In the genomic region with DNA sequence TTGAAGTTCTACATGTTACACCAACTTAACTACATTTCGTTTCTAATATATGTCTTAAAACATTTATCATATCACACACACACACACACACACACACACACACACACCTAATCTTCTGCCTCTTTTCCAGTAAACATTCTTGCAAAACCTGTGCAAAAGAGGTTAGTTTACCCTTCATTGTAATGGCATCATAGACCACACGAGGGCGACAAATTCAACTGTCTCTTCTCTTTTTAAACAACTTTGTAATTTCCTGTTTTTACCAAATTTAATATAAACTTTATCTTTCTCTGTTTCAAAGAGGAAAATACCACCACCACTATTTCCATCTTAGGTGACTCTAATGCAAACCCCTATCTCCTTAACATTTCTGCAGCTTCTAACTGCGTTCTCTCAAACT, we compare ENCODE assay signal across 9 mouse cellular contexts.
DNase-seq lines count a peak whose midpoint lies in the region; ATAC-seq and TF ChIP-seq lines count a peak whose summit lies in the region.
"Had no signal": no experiment of that assay in that cellular context is flagged by ENCODE, and none has a peak within 500 bp of the region (broad histone marks: within the 10 kb centered on the region; RNA-seq: fewer than 3 reads in every experiment).

No protein-coding gene starts in this region.

- H3K4me2 ChIP-seq in forebrain, postnatal 0 days (ENCODE audit: low read depth): no peak overlapping the region
- no peak overlapping the region for H3K4me2 ChIP-seq in lung, embryonic 14.5 days
- H3K4me2 ChIP-seq in forebrain, embryonic 11.5 days (ENCODE audit: low read depth, low read length, severe bottlenecking): no peak overlapping the region
- H3K4me2 ChIP-seq: limb, embryonic 13.5 days had no signal

- peak; percentile 81 for DNase-seq in forebrain, postnatal 0 days
- DNase-seq in forebrain, embryonic 10.5 days (ENCODE audit: extremely low spot score, low spot score): no peak
- peak; percentile 79 for DNase-seq in lung, embryonic 14.5 days
- DNase-seq in lung, postnatal 25 days (ENCODE audit: low spot score): no peak
- DNase-seq in brain, embryonic 14.5 days (ENCODE audit: low read depth): peak; percentile 60
- DNase-seq in left cerebral cortex, postnatal 4 days: peak; percentile 15
- DNase-seq in cerebellum, adult 9-11 months: no peak
- no peak for DNase-seq in forebrain, embryonic 11.5 days (ENCODE audit: low spot score)

- TF ChIP-seq POLR2A in brain, embryonic 14.5 days (IDR thresholded peaks at IDR 0.05; ENCODE audit: borderline replicate concordance, extremely low read depth, insufficient read depth, insufficient read length, poor library complexity, severe bottlenecking): no peak

- H3K36me3 ChIP-seq in forebrain, postnatal 0 days (ENCODE audit: insufficient read depth): no peaks in the 10 kb centered on the region
- no peaks in the 10 kb centered on the region for H3K36me3 ChIP-seq in forebrain, embryonic 10.5 days (replicated peaks)
- H3K36me3 ChIP-seq in lung, embryonic 14.5 days (ENCODE audit: insufficient read depth): no peaks in the 10 kb centered on the region
- no peaks in the 10 kb centered on the region for H3K36me3 ChIP-seq in forebrain, embryonic 11.5 days (ENCODE audit: control insufficient read depth, insufficient read depth, low read length)
- H3K36me3 ChIP-seq: limb, embryonic 13.5 days had no signal

- H3K9ac ChIP-seq in forebrain, postnatal 0 days: no peak overlapping the region
- H3K9ac ChIP-seq in lung, embryonic 14.5 days: no peak overlapping the region
- no peak overlapping the region for H3K9ac ChIP-seq in forebrain, embryonic 11.5 days (ENCODE audit: low read length)
- H3K9ac ChIP-seq: limb, embryonic 13.5 days had no signal

- no peaks in the 10 kb centered on the region for H3K4me1 ChIP-seq in forebrain, postnatal 0 days (ENCODE audit: insufficient read depth)
- no peaks in the 10 kb centered on the region for H3K4me1 ChIP-seq in forebrain, embryonic 10.5 days
- H3K4me1 ChIP-seq in lung, embryonic 14.5 days (ENCODE audit: insufficient read depth): no peaks in the 10 kb centered on the region
- H3K4me1 ChIP-seq in forebrain, embryonic 11.5 days (replicated peaks; ENCODE audit: control insufficient read depth, insufficient read depth, low read length): no peaks in the 10 kb centered on the region
- H3K4me1 ChIP-seq: limb, embryonic 13.5 days had no signal

- no peaks in the 10 kb centered on the region; the same call in 1 of the 2 replicates for H3K27me3 ChIP-seq in forebrain, postnatal 0 days (ENCODE audit: insufficient read depth, low read length)
- H3K27me3 ChIP-seq in forebrain, embryonic 10.5 days (ENCODE audit: poor library complexity, severe bottlenecking): no peaks in the 10 kb centered on the region
- no peaks in the 10 kb centered on the region for H3K27me3 ChIP-seq in lung, embryonic 14.5 days (ENCODE audit: insufficient read depth, low read length)
- H3K27me3 ChIP-seq in forebrain, embryonic 11.5 days (ENCODE audit: control insufficient read depth, insufficient read depth, low read length): no peaks in the 10 kb centered on the region
- H3K27me3 ChIP-seq: limb, embryonic 13.5 days had no signal

- no peak overlapping the region for H3K27ac ChIP-seq in forebrain, postnatal 0 days (ENCODE audit: low read depth, low read length)
- no peak overlapping the region for H3K27ac ChIP-seq in forebrain, embryonic 10.5 days
- no peak overlapping the region for H3K27ac ChIP-seq in lung, embryonic 14.5 days (ENCODE audit: low read depth)
- H3K27ac ChIP-seq in forebrain, embryonic 11.5 days (ENCODE audit: low read depth, low read length): no peak overlapping the region
- H3K27ac ChIP-seq: limb, embryonic 13.5 days had no signal

- no peak overlapping the region for H3K4me3 ChIP-seq in forebrain, postnatal 0 days (ENCODE audit: low read depth, low read length)
- H3K4me3 ChIP-seq in forebrain, embryonic 10.5 days: no peak overlapping the region
- H3K4me3 ChIP-seq in lung, embryonic 14.5 days (ENCODE audit: low read depth, low read length): no peak overlapping the region
- H3K4me3 ChIP-seq in forebrain, embryonic 11.5 days (ENCODE audit: low read depth, low read length): no peak overlapping the region
- H3K4me3 ChIP-seq: limb, embryonic 13.5 days had no signal

- 0 out of 2 replicates have a peak, but pooled peaks cover 4% of the 10 kb centered on the region for H3K9me3 ChIP-seq in forebrain, postnatal 0 days (ENCODE audit: low read length)
- H3K9me3 ChIP-seq in forebrain, embryonic 10.5 days: no peaks in the 10 kb centered on the region
- H3K9me3 ChIP-seq in lung, embryonic 14.5 days (ENCODE audit: low read depth, low read length): no peaks in the 10 kb centered on the region; the same call in 1 of the 2 replicates
- H3K9me3 ChIP-seq in forebrain, embryonic 11.5 days (ENCODE audit: control insufficient read depth, low read length): no peaks in the 10 kb centered on the region

- WGBS in forebrain, postnatal 0 days: 34% methylated on average over 4 of the region's 4 CpGs
- 31% methylated on average over 4 of the region's 4 CpGs for WGBS in forebrain, embryonic 10.5 days
- WGBS in lung, embryonic 14.5 days: 25% methylated on average over 4 of the region's 4 CpGs
- 35% methylated on average over 4 of the region's 4 CpGs for WGBS in forebrain, embryonic 11.5 days

- peak; percentile 77 for TF ChIP-seq CTCF in forebrain, postnatal 0 days (IDR thresholded peaks at IDR 0.05; ENCODE audit: low read depth)
- peak; percentile 68 for TF ChIP-seq CTCF in lung, embryonic 14.5 days (IDR thresholded peaks at IDR 0.05; ENCODE audit: low read depth)
- TF ChIP-seq CTCF in brain, embryonic 14.5 days (IDR thresholded peaks at IDR 0.05; ENCODE audit: borderline replicate concordance, extremely low read depth, insufficient read depth, insufficient read length): 0 out of 2 replicates have a peak, but pooled peaks have one; percentile 16

- intact Hi-C loops in left cerebral cortex, postnatal 4 days (cut with DNase I): no loop called here

- ATAC-seq in forebrain, postnatal 0 days: no peak
- ATAC-seq in lung, embryonic 14.5 days (ENCODE audit: insufficient read depth): no peak
- no peak for ATAC-seq in forebrain, embryonic 11.5 days (replicated peaks; ENCODE audit: low FRiP score)

Comparison
In these comparisons a context has a peak if more than half of its experiments do, and no peak if none do; other contexts are left out.
1. DNase-seq: peak in forebrain, postnatal 0 days (single experiment), lung, embryonic 14.5 days (single experiment), brain, embryonic 14.5 days (single experiment) and left cerebral cortex, postnatal 4 days (single experiment); none in forebrain, embryonic 10.5 days (single experiment), lung, postnatal 25 days (single experiment), cerebellum, adult 9-11 months (single experiment) and forebrain, embryonic 11.5 days (single experiment).
2. CTCF ChIP-seq: peak in every context shown above with its lines; median percentile 77 in forebrain, postnatal 0 days; 68 in lung, embryonic 14.5 days; 16 in brain, embryonic 14.5 days.